20 mouse cellular contexts compared by ENCODE assay signal in genomic region chr13:25069765-25070164, GRCm38 (mm10). TPM values are rescaled to one million over a fixed set of nuclear protein-coding genes. Genes with fewer than 3 reads are reported as not detected.
DNase-seq lines count a peak whose midpoint lies in the region; ATAC-seq and TF ChIP-seq lines count a peak whose summit lies in the region.
"Had no signal": no experiment of that assay in that cellular context is flagged by ENCODE, and none has a peak within 500 bp of the region (broad histone marks: within the 10 kb centered on the region; RNA-seq: fewer than 3 reads in every experiment).

No protein-coding gene starts in this region.

- in situ Hi-C loops in Patski (cut with MboI; ENCODE audit: low pct_unique_long_range_greater_than_20kb) = no loop called here

- POLR2A ChIA-PET in Patski (lab: Charles Lee) = interaction anchor here (1.0 to 1.4 kb wide), 5 partner anchors 13 to 46 kb away, joined by 3 to 4 read pairs (median 3); partner anchors contain the start of gene Dcdc2a

- no peak overlapping the region for H3K9ac ChIP-seq in kidney, embryonic 15.5 days
- no peak overlapping the region for H3K9ac ChIP-seq in lung, embryonic 14.5 days
- H3K9ac ChIP-seq: embryonic facial prominence, embryonic 13.5 days; forebrain, embryonic 12.5 days; heart, embryonic 13.5 days; hindbrain, embryonic 12.5 days had no signal

- no peak overlapping the region for H3K4me3 ChIP-seq in kidney, embryonic 15.5 days (replicated peaks)
- H3K4me3 ChIP-seq in lung, embryonic 14.5 days (ENCODE audit: low read depth, low read length) = no peak overlapping the region
- H3K4me3 ChIP-seq: embryonic facial prominence, embryonic 13.5 days; forebrain, embryonic 12.5 days; heart, adult 2 months; heart, embryonic 13.5 days; hindbrain, embryonic 12.5 days had no signal

- no peak for TF ChIP-seq CTCF in lung, embryonic 14.5 days (IDR thresholded peaks at IDR 0.05; ENCODE audit: low read depth)
- no peak for TF ChIP-seq CTCF in Patski (IDR thresholded peaks at IDR 0.05)

- no peak for DNase-seq in kidney, adult 8-10 months
- no peak for DNase-seq in lung, embryonic 14.5 days
- DNase-seq in lung, postnatal 25 days (ENCODE audit: low spot score) = no peak
- DNase-seq in Patski (ENCODE audit: low read depth, low spot score) = no peak
- no peak for DNase-seq in urinary bladder, postnatal 4 days (ENCODE audit: low spot score in 2 of 2)
- DNase-seq: adrenal gland, postnatal 14 days; cerebellum, adult 18-20 months; cerebellum, adult 9-11 months; cerebellum, postnatal 36 days; gastrocnemius, postnatal 10 days; heart, adult 2 months; heart, postnatal 4 days had no signal

- ATAC-seq in kidney, embryonic 15.5 days (replicated peaks; ENCODE audit: low FRiP score) = peak; percentile 53; the same call in 1 of the 2 replicates
- 0 out of 2 replicates have a peak, but pooled peaks have one; percentile 35 for ATAC-seq in lung, embryonic 14.5 days (ENCODE audit: insufficient read depth)
- peak; percentile 44 for ATAC-seq in Patski
- ATAC-seq: activated CD4-positive, CD25-positive, alpha-beta regulatory T cell, adult 4 months; forebrain, embryonic 16.5 days; hindbrain, embryonic 16.5 days had no signal

- CTCF ChIA-PET in Patski (lab: Charles Lee) = interaction anchor here (1.3 to 5.1 kb wide), 3 partner anchors 12 to 46 kb away, joined by 3 to 20 read pairs (median 11); partner anchors contain the start of gene Dcdc2a

- peak overlapping the region; percentile 46; the same call in 1 of the 2 replicates for H3K27ac ChIP-seq in kidney, embryonic 15.5 days
- H3K27ac ChIP-seq in lung, embryonic 14.5 days (ENCODE audit: low read depth) = no peak overlapping the region
- H3K27ac ChIP-seq: embryonic facial prominence, embryonic 13.5 days; forebrain, embryonic 12.5 days; heart, adult 2 months; heart, embryonic 13.5 days; hindbrain, embryonic 12.5 days had no signal

- H3K36me3 ChIP-seq in kidney, embryonic 15.5 days = no peaks in the 10 kb centered on the region
- no peaks in the 10 kb centered on the region for H3K36me3 ChIP-seq in lung, embryonic 14.5 days (ENCODE audit: insufficient read depth)
- H3K36me3 ChIP-seq: embryonic facial prominence, embryonic 13.5 days; forebrain, embryonic 12.5 days; heart, embryonic 13.5 days; hindbrain, embryonic 12.5 days had no signal

- WGBS in kidney, embryonic 15.5 days = 47% methylated on average over 4 of the region's 4 CpGs
- WGBS in lung, embryonic 14.5 days = 51% methylated on average over 4 of the region's 4 CpGs

- no peaks in the 10 kb centered on the region for H3K27me3 ChIP-seq in kidney, embryonic 15.5 days
- H3K27me3 ChIP-seq in lung, embryonic 14.5 days (ENCODE audit: insufficient read depth, low read length) = no peaks in the 10 kb centered on the region
- H3K27me3 ChIP-seq in Patski = no peaks in the 10 kb centered on the region
- H3K27me3 ChIP-seq: embryonic facial prominence, embryonic 13.5 days; forebrain, embryonic 12.5 days; heart, embryonic 13.5 days; hindbrain, embryonic 12.5 days had no signal

- no peaks in the 10 kb centered on the region for H3K9me3 ChIP-seq in kidney, embryonic 15.5 days (replicated peaks)
- H3K9me3 ChIP-seq in lung, embryonic 14.5 days (ENCODE audit: low read depth, low read length) = no peaks in the 10 kb centered on the region
- H3K9me3 ChIP-seq: embryonic facial prominence, embryonic 13.5 days; forebrain, embryonic 12.5 days; heart, embryonic 13.5 days; hindbrain, embryonic 12.5 days had no signal

- peaks cover 10% of the 10 kb centered on the region; the same call in 1 of the 2 replicates for H3K4me1 ChIP-seq in kidney, embryonic 15.5 days
- no peaks in the 10 kb centered on the region for H3K4me1 ChIP-seq in lung, embryonic 14.5 days (ENCODE audit: insufficient read depth)
- H3K4me1 ChIP-seq: embryonic facial prominence, embryonic 13.5 days; forebrain, embryonic 12.5 days; heart, embryonic 13.5 days; hindbrain, embryonic 12.5 days had no signal

- H3K4me2 ChIP-seq in kidney, embryonic 15.5 days = no peak overlapping the region
- no peak overlapping the region for H3K4me2 ChIP-seq in lung, embryonic 14.5 days
- H3K4me2 ChIP-seq: embryonic facial prominence, embryonic 13.5 days; forebrain, embryonic 12.5 days; heart, embryonic 13.5 days; hindbrain, embryonic 12.5 days had no signal

RNA-seq across cellular contexts. Expression of gene Dcdc2a, which starts 14.0 kb away (rescaled TPM):
- 40.0 and 45.1 TPM in 2 replicates for polyA plus RNA-seq in kidney, embryonic 15.5 days (2015; fragmentation: Nextera tagmentation; extraction: Ambion mirVana)
- 0.12 and 0.22 TPM in 2 replicates for polyA plus RNA-seq in lung, embryonic 14.5 days (2014; fragmentation: Nextera tagmentation; extraction: Ambion mirVana)
- polyA plus RNA-seq in Patski (2021) = 296 TPM
- polyA plus RNA-seq: activated CD4-positive, CD25-positive, alpha-beta regulatory T cell, adult 4 months had no signal

RNA-seq across cellular contexts. Expression of gene Mrs2, which starts 49.6 kb away (rescaled TPM):
- polyA plus RNA-seq in kidney, embryonic 15.5 days (2015; fragmentation: Nextera tagmentation; extraction: Ambion mirVana) = 15.1 and 17.4 TPM in 2 replicates
- polyA plus RNA-seq in lung, embryonic 14.5 days (2014; fragmentation: Nextera tagmentation; extraction: Ambion mirVana) = 25.9 and 26.5 TPM in 2 replicates
- polyA plus RNA-seq in Patski (2021) = 64.2 TPM

Comparison
In these comparisons a context has a peak if more than half of its experiments do, and no peak if none do; other contexts are left out.
1. RNA of gene Dcdc2a, which starts 14.0 kb away (polyA plus RNA-seq): 296 TPM in Patski (single experiment) and 40.0 to 45.1 TPM in kidney, embryonic 15.5 days; 0.12 to 0.22 TPM in lung, embryonic 14.5 days; every median in the first group is over 10 times any median in the second.
2. Peak in every context shown above with its lines, with median percentiles within 50 percentile points of each other: ATAC-seq.